Mouse (Mus musculus): ENCODE measurements around the gene Trpc7. TPM values are rescaled to one million over a fixed set of nuclear protein-coding genes. Genes with fewer than 3 reads are reported as not detected.
A peak's percentile ranks its signal among the peaks of the same experiment; 100 is the strongest.

Trpc7 gene
- total RNA-seq, 2 experiments from 2014 or later, result 0.10 to 0.12 TPM

- intact Hi-C loops (cut with DNase I), result no loop called here
- no peak for DNase-seq
These were observed 143.2 kb downstream of the Trpc7 start for GRCm38 (mm10) chr13:56752474-56753191.

- intact Hi-C loops (cut with DNase I), result no loop called here
- no peak for DNase-seq
These were observed 144.0 kb downstream of the Trpc7 start for GRCm38 (mm10) chr13:56751774-56752173.

- intact Hi-C loops (cut with DNase I), result no loop called here
- no peak for DNase-seq
These were observed 146.4 kb downstream of the Trpc7 start for GRCm38 (mm10) chr13:56749377-56749776.

- intact Hi-C loops (cut with DNase I), result no loop called here
- no peak for DNase-seq
These were observed 148.2 kb downstream of the Trpc7 start for GRCm38 (mm10) chr13:56747554-56747953.

GRCm38 (mm10) chr13:56746739-56747532, 148.9 kb downstream of the Trpc7 start:
- intact Hi-C loops (cut with DNase I), result no loop called here

GRCm38 (mm10) chr13:56742325-56742901, 153.4 kb downstream of the Trpc7 start:
- no peak for DNase-seq
- intact Hi-C loops (cut with DNase I), result no loop called here

More at GRCm38 (mm10) chr13:56746739-56747532, 148.9 kb downstream of the Trpc7 start:
- peak in 1 of 2 experiments; percentile 20 for DNase-seq

- intact Hi-C loops (cut with DNase I), result no loop called here
- DNase-seq, result no peak
These were observed 154.1 kb downstream of the Trpc7 start for GRCm38 (mm10) chr13:56741691-56742090.

GRCm38 (mm10) chr13:56740496-56740895, 155.3 kb downstream of the Trpc7 start:
- intact Hi-C loops (cut with DNase I), result no loop called here
- DNase-seq, result no peak

GRCm38 (mm10) chr13:56739556-56739955, 156.2 kb downstream of the Trpc7 start:
- no peak for DNase-seq
- intact Hi-C loops (cut with DNase I), result no loop called here

- intact Hi-C loops (cut with DNase I), result loop anchor here (1.0 to 2.0 kb wide), 3 partner anchors 77 to 260 kb away; no protein-coding TSS in a partner anchor
These were observed 160.4 kb downstream of the Trpc7 start for GRCm38 (mm10) chr13:56735212-56735875.

GRCm38 (mm10) chr13:56734617-56735016, 161.2 kb downstream of the Trpc7 start:
- intact Hi-C loops (cut with DNase I), result loop anchor here (1.0 to 2.0 kb wide), 3 partner anchors 76 to 259 kb away; no protein-coding TSS in a partner anchor
- no peak for DNase-seq

More at GRCm38 (mm10) chr13:56735212-56735875, 160.4 kb downstream of the Trpc7 start:
- peak; percentile 62 to 66 for DNase-seq

GRCm38 (mm10) chr13:56729046-56729445, 166.7 kb downstream of the Trpc7 start:
- intact Hi-C loops (cut with DNase I), result no loop called here
- no peak for DNase-seq

GRCm38 (mm10) chr13:56726551-56726950, 169.2 kb downstream of the Trpc7 start:
- DNase-seq, result no peak
- intact Hi-C loops (cut with DNase I), result no loop called here

Other genes with a start within 250 kb of the Trpc7 start
- gene Smad5, start 193.0 kb downstream of the Trpc7 start, total RNA-seq (2021), result 10 to 100 TPM; 44.2 to 48.9 TPM
- under 1 TPM in 1 of 2 experiments, not detected in 1; 0.22 TPM for gene Gm45623, start 142.2 kb downstream of the Trpc7 start, total RNA-seq (2021)

All from heart, postnatal 10 days (tissue).